Mouse (Mus musculus) embryonic stem cell, embryonic (primary cell): ENCODE measurements around the gene Tbc1d5.

Source experiments
- CTCF ChIA-PET, 4 experiments: fragments of 300-600 bp in 2 of 4; fragments of 350-600 bp in 2 of 4; sonication (Branson Sonifier 250); formaldehyde crosslinking; loops; one replicate each; lab custom pipeline; 2022; ENCODE audit warnings: inconsistent platforms in 2 of 4; lab: Charles Lee
- POLR2A ChIA-PET, 4 experiments: fragments of 300-600 bp in 2 of 4; fragments of 350-600 bp in 2 of 4; sonication (Branson Sonifier 250); formaldehyde crosslinking; loops; one replicate each; lab custom pipeline; 2022; ENCODE audit warnings: antibody characterized with exemption in 4 of 4, inconsistent platforms in 1 of 4; lab: Charles Lee

Gene Tbc1d5

DNA sequence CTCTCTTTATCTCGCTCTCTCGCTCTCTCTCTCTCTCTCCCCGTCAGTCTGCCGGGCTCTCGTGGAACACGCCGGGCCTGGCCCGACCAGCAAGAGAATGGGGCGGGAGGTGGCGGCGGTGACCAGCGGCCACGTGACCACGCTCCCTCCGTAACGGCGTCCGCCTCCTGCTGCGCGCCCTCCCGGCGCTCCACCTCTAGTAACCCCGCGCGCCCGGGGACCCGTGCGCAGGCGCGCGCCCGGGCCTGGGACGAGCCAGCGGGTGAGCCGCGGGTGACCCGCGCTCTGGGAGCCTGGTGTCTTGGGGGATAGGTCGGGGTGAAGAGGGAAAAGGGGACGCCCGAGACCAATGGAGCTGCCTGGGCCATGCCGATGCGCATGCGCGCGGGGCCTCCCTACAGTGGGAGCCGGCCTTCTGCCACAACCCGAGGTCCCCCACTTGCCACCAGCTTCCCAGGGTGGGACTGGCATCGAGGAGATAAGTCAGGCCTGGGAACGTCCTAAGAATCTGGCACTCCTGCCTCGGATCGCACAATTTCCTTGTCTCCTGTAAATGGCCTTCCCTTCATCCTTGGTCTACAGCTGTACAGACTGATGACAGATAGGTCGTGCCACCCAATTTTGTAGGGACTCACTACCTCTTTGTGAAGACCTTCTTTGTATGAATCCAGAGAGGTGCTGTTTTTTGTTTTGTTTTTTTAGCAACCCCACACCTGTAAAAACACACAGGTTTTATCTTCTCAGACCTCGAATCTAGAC, at the start of gene Tbc1d5:
Gene Tbc1d5, minus strand, starts transcription at position 158 of the 759 bp plus-strand sequence.
- ChIA-PET CTCF (interaction anchor here in 1 of 4 experiments (0.6 kb wide), 1 partner anchor 1536 kb away, joined by 3 read pairs; no protein-coding TSS in a partner anchor), POLR2A (interaction anchor here in 2 of 4 experiments (0.6 to 1.7 kb wide), 6 partner anchors 9 to 753 kb away, joined by 3 to 6 read pairs (median 3); no protein-coding TSS in a partner anchor)

DNA sequence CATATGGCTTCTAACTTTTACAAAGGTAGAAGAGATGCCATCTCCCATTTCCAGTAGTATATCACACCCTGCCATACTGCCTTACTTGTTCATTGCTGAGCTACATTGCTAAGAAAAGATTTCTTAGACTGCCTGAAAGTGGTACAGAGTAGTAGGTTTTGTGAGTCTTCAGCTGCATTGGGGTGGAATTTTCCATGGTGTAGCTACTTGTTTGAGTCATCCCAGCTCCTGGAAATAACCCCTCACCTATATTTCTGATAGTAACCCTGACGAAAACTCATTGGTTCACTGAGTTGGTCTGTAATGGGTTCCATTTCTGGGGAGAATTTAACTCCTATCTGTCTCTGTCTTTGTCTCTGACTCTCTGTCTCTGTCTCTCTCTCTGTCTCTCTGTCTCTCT, 46.9 kb upstream of the Tbc1d5 start:
- POLR2A ChIA-PET: no interaction called here
- CTCF ChIA-PET: interaction anchor here in 1 of 4 experiments (0.6 kb wide), 1 partner anchor 35 kb away, joined by 5 read pairs; no protein-coding TSS in a partner anchor

DNA sequence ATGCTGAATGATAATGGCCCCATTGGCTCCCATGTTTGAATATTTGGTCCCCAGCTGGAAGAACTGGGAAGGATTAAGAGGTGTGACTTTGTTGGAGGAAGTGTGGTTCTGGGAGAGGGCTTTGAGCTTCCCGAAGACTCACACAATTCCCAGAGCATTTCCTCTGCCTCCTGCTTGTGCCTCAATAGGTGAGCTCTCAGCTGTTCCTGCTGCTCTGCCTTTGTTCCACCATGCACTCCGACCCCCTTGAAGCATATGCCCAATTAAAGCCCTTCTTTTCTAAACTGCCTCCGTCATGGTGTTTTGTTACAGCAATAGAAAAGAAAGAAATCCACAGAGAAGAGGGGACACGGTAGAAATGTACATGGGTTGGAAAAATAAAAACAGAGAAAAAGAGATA, 44.0 kb upstream of the Tbc1d5 start:
- POLR2A ChIA-PET: no interaction called here
- CTCF ChIA-PET: no interaction called here

DNA sequence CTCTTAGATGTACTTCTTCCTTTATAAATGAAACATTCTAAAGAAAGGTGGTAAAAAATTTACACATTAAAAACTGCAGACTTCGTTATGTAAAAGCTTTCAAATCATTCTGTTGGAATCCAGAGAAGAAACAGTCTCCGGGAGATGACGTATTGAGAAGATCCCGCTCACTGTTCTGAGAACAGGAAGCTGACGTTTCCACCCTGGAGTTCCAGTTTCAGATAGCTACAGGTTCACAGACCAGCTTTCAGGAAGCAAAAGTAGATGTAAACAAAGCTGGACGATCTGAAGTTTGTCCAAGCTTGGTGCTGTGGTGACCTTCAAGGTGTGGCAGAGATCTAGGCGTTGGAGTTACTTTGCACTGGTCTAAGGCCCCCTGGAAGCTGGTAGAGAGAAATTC, 41.9 kb upstream of the Tbc1d5 start:
- POLR2A ChIA-PET: no interaction called here
- CTCF ChIA-PET: no interaction called here

DNA sequence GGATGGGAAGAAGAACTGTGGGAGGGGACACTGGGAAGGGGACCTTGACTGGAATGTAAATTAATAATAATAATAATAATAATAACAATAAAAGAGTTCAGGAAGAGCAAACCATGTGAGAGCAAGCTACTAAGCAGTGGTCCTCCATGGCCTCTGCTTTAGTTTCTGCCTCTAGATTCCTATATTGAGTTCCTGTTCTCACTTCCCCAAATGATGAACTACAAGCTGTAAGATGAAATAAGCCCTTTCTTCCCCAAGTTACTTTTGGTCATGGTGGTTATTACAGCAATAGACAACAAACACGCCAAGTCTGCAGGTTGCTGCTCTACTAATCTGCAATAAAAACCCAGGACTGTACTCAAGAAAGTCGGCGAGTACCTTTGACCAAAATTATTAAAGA, 40.7 kb upstream of the Tbc1d5 start:
- CTCF ChIA-PET: no interaction called here
- POLR2A ChIA-PET: no interaction called here

DNA sequence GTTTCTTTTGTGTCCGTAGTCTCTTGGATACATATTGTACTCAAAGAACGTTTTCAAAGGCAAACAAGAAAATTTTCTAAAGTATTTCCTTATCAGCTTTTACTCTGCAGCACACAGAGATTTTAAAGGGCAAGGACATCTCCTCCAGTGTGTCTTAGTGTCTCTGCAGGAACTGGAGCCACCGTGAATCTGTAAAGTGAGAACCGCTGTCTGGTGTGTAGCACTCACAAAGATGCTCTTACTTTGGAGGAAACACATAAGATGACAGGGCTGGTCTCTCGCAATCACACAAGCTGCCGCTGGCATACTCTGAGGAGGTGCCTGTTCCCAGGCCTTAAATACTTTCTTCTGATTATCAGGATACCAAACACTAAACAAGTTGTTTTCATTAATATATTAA, 37.3 kb upstream of the Tbc1d5 start:
- CTCF ChIA-PET: interaction anchor here in 2 of 4 experiments (0.6 kb wide), 6 partner anchors 46 to 934 kb away, joined by 3 to 5 read pairs (median 3); no protein-coding TSS in a partner anchor
- POLR2A ChIA-PET: no interaction called here

DNA sequence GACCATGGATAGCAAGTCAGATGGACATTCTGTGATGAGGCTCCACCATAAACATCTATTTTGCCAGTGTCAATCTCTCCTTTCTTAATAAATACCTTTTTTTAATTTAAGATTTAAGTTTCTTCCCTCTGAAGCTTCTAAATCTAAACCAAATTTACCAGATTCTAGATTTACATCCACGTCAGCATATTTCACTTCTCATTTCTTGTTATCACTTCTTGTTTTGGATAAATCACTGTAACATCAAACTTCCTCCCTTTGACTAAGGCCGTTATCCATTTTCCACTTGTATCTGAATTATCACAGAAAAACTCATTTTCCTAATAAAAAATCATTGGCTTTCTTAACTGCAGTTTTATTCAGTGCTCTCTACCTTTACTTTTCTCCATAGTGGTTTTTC, 30.4 kb upstream of the Tbc1d5 start:
- ChIA-PET CTCF (no interaction called here), POLR2A (no interaction called here)

DNA sequence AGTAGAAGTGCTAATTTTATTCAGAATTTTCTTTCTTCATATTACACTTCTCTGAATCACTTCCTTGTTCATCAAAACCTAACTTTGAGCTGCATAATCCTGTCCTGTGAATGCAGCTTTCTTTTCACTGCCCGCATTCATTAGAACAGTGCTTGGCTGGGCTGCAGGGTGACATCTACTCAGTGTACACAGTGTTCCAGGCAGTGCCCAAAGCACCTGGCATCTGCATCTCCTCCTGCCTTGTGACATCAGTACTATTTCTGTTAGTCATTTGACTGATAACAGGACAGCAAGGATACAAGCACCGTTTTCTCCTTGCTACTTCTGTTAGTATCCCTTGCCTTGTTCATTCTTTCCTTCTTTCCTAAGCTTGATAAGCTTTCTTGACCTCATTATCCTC, 25.5 kb upstream of the Tbc1d5 start:
- POLR2A ChIA-PET: no interaction called here
- CTCF ChIA-PET: no interaction called here

DNA sequence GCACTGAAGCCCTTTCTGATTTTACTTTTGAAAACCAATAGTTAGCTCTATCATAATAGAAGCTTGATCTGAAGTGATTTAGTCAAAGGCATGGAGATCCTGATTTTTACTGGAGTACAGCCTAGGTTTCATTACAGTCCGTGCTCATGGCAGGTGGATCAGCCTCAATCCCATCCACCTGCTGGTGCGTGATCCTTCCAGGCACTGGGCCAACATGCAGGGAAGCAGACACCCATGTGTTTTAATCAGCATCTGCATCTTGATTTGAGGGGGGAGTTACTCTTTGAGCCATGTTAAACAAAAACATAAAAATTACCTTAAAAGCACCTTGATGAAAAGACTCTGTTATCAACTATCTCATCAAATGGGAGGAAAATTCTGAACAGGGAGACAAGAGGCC, 16.4 kb upstream of the Tbc1d5 start:
- POLR2A ChIA-PET: no interaction called here
- CTCF ChIA-PET: no interaction called here

DNA sequence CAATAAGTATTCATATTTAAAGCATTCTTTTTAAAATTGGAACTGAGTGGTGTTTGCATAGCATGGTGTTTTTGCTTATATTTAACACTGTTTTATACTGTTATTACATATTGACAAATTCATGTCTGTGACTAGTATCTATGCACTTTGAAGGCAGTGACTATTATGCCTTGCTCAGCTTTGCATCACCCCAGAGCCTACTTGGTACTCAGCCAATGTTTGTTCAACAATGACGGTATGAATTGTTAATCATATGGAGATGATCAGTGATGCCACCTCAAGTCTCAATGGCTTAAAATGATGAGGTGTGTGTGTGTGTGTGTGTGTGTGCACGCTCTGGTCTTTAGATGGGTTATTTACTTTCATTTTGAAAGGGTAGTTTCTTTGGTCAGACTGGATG, 15.6 kb upstream of the Tbc1d5 start:
- CTCF ChIA-PET: no interaction called here
- POLR2A ChIA-PET: no interaction called here

DNA sequence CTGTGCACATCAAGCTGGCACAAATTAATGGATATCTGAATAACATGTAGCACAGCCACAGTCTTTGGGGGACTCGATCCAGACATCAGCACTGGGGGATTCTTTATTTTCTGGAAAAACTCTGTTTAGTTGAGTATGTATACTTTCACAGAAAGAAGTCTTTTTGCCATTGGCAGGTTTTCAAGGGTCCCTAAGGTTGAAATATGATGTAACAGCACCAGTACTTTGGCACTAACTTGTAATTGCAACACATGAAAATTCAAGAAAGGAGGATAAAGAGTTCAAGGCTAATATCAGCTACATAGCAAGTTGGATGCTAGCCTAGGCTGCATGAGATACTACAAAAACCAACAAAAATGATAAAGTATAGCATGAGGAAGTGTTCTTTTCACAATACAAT, 12.2 kb upstream of the Tbc1d5 start:
- ChIA-PET POLR2A (no interaction called here), CTCF (no interaction called here)

DNA sequence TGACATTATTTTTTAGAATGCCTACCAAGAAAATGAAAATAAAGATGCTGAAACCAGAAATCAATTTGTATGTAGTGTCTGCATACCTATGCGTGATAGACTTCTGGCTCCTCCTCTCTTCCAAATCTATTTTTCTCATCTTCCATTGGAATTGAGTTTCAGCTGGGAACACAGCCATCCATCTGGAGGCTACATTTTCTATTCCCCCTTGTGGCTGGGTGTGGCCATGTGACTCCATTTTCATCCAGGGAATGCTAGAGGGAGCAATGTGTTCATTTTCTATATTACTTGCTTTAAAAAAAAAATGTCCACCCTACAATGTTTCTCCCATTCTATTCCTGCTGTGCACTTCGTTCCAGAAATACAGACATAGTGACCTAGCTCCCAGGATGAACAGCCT, 3.6 kb upstream of the Tbc1d5 start:
- CTCF ChIA-PET: no interaction called here
- POLR2A ChIA-PET: no interaction called here

DNA sequence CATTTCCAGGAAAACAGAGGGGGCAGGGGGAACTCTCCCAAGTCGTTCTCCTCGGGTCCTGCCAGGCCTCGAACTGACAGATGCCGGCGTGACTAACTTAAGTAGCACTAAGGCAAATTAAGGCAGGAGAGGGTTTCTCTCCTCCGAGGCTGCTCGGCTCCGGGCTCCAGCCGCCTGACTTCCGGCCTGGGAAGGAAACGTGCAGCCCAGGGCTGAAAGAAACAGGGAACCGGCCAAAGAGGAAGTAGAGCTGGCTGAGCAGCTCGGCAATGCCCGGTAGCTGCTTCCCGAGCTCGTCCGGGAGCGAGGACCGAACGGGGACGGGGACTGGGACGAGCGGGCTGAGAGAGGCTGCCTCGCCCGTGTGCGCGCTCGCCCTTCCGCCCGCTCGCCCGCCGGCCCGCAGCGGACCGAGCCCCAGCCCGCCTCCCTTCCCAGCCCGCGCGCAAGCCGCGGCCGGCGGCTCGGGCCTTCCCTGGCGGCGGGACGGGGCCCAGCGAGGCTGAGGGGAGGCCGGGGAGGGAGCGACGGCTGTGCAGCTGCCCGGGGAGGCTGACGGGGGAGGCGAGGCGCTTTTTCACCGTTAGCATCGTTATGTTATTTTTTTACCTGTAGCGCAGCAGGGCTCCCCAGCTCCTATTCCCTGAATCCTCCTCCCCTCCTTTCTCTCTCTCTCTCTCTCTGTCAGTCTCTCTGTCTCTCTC, 509 bp downstream of the Tbc1d5 start:
- ChIA-PET CTCF (interaction anchor here in 2 of 4 experiments (0.6 kb wide), 2 partner anchors 774 to 1536 kb away, joined by 3 to 9 read pairs; no protein-coding TSS in a partner anchor), POLR2A (interaction anchor here in 2 of 4 experiments (0.6 to 1.7 kb wide), 4 partner anchors 10 to 349 kb away, joined by 3 to 6 read pairs (median 3); no protein-coding TSS in a partner anchor)

DNA sequence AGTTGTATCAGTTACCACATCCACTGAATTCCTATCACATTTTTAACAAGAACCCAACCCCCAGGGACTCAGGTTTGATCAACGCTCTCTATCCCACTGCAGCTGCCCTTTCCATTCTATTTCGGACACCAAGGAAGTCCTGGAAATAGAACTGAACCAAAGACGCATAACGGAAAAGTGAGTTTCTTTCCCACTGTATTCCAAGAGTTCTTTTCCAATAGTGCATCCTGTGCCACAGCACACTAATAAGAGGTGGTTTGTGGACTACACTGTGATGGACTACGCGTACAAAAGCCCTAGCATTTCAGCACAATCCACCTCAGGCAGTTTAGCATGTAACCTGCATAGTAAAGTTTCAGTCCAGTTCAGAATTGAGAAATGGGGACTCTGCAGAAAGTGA, 1.2 kb downstream of the Tbc1d5 start:
- ChIA-PET CTCF (interaction anchor here in 1 of 4 experiments (0.6 kb wide), 1 partner anchor 774 kb away, joined by 9 read pairs; no protein-coding TSS in a partner anchor), POLR2A (no interaction called here)

DNA sequence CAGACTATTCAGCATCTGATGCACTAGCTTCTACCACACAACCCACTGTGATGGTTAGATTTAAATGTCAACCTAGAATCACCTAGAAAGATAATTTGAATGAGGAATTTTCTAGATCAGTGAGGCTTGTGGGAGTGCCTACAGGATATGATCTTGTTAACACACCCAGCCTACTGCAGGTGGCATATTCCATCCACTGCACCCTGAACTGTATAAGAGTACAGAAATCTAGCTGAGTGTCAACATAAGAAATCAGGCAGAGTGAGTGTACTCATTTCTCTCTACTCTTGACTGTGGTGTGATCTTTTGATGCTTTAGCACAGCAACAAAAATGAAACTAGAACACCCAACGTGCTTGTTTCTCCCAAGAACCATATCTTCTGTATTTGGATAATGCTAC, 6.8 kb downstream of the Tbc1d5 start:
- ChIA-PET POLR2A (no interaction called here), CTCF (no interaction called here)

DNA sequence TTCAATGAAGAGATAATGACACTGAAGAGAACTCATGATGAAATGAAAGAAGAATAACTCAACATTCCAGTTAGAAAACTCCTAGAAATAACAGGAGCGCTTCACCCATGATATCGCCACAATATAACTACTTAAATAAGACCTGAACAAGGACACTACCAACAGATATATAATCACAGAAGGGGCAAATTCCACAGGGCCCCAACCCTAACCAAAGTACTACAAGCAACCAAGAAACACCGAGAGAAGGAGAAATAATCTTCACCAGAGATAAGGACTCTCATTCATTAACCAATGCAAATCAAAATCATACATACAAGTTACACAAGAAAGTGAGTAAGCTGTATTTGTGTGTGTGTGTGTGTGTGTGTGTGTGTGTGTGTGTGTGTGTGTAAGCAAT, 7.6 kb downstream of the Tbc1d5 start:
- ChIA-PET POLR2A (no interaction called here), CTCF (interaction anchor here in 1 of 4 experiments (0.6 kb wide), 1 partner anchor 131 kb away, joined by 6 read pairs; no protein-coding TSS in a partner anchor)

DNA sequence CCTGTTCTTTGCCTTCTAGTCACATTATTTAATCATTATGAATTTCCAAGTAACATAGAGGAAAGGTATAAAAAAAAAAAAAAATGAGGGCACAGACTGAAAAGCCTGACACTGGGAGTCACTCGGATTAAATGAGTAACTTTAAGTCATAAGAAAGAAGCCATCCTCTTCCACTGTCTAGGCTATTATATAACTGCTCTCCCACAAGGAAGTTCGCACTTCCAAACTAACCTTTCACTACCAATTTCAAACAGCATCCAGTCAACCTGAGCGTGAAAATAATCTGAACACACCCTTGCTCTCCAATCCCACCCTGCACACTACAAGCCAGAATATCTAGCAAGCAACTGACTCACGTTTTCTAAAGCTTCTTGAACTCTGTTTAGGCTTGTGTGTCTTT, 9.2 kb downstream of the Tbc1d5 start:
- CTCF ChIA-PET: no interaction called here
- POLR2A ChIA-PET: interaction anchor here in 1 of 4 experiments (0.7 kb wide), 1 partner anchor 204 kb away, joined by 3 read pairs; no protein-coding TSS in a partner anchor

DNA sequence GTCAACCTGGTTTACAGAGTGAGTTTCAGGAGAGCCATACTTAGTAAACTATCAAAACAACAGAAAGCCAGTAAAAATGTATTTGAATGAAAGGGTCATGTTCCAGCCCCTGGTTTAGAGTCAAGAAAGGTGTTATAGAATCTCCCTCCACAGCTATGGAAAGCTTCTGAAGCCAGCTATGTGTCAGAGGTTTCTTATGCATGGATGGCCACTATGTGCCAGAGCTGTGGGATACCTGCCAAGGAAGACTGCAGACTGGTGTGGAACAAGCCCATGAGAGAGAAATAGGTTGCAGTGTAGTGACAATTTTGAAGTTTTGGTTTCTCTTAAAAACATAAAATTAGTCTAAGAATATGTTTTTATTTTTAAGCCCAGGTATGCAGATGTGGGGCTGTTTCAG, 16.8 kb downstream of the Tbc1d5 start:
- ChIA-PET CTCF (no interaction called here), POLR2A (no interaction called here)

DNA sequence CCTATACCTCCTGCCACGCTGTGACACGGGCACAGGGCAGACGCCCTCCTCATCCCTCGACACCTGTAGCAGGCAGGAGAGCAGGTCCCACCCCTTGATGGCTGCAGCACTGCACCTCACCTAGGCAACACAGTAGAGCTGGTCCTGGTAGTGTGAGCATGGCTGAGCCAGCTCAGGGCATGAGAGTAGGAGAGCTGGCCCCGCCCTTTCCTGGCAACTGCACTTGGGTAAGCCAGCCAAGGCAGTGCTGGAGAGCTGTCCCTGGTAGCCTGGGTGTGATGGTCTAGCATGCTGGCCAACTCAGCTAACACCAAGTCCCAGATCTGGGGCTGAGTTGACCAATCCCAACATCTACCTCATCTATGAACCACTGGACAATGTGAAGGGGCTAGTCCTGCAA, 19.9 kb downstream of the Tbc1d5 start:
- ChIA-PET CTCF (no interaction called here), POLR2A (no interaction called here)

DNA sequence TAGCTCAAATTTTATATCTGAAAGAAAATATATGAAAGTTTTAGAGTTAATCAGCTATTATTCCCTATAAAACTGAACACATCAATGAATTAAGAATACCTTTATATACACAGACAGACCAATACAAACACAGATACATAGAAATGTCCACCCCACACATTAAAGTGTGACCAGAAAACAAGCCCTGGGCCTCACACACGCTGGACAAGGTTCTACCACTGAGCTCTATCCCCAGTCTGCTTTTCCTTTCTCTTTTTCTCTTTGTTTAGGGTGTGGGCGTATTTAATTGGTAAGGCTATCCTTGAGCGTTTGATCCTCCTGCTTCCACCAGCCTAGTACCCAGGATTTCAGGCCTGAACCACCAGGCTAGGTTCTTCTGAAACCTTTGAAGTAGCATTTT, 28.2 kb downstream of the Tbc1d5 start:
- ChIA-PET POLR2A (interaction anchor here in 1 of 4 experiments (0.6 kb wide), 1 partner anchor 146 kb away, joined by 7 read pairs; no protein-coding TSS in a partner anchor), CTCF (no interaction called here)
